Mouse (Mus musculus): Measurements from ENCODE around the gene Ntn1.

Gene Ntn1

DNA sequence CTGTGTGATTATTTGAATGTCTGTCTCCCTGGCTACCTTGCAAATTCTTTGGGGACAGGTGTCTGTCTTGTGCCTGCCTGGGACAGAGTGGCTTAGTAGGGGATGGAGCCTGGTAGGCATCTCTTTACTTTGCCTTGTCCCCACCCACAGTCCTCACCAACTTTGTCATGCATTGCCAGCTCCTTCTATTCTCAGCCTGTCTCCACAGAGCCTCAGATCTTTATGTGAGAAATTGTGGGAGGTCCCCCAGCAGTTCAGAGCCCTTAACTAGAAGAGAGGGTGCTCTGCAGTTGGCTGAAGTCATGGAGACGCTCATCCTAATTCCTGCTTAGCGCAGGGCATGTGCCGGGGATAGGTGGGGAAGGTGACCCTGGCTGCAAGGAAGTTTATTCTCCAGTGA is 215.0 kb downstream of the Ntn1 start:
- DNase-seq (ENCODE audit: low read depth), result no peak

DNA sequence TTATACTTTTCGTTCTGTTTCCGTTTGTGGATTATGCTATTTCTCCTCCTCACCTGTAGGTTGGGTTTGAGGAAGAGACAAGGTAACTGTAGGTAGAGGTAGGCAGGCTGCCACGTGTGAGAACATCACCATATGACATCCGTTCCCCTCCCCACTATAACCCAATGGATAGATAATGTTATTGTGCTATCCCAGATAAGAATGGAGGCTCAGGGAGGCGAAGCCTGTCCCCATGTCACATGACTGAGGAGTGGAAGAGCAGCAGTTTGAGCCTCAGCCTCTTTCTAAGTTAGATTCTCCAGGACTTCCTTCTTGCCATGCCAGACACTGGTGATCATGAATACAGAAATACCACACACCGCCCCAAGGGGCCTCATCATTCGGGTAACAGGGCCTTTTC is 223.2 kb downstream of the Ntn1 start:
- DNase-seq (ENCODE audit: low read depth), result no peak

DNA sequence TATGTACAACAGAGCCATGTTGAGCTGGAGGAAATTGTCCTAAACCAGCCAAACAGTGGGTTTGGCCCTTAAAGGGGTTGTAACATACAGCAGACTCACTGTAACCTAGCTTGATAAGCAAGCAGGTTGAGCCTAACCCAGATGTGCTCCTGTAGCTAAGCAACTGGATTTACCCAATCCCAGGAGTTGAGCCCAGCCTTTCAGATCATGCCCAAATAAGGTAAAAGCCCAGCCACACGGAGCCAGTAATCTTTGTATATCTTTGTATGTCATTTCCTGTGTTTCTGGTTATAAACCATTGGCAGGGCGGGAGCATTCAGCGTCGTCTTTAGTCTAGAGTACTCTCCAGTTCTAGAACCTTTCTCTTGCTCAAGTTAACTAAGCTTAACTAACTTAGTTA is 224.1 kb downstream of the Ntn1 start:
- no peak for DNase-seq (ENCODE audit: low read depth)

DNA sequence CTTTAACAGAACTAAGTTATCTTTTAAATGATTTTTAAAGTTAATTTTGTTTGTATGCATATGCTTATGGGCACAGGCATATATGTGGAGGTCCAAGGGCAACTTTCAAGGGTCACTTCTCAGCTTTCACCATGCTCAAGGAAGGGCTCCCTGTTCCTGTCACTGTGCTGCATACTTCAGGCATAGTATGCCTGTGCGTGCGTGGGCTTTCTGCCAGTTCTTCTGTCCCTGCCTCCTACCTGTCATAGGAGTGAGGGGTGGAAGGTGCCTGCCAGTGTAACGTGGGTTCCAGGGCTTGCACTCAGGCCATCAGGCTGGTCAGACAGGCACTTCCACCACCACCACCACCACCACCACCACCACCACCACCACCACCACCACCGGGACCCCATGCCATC is 228.0 kb downstream of the Ntn1 start:
- no peak for DNase-seq (ENCODE audit: low read depth)

DNA sequence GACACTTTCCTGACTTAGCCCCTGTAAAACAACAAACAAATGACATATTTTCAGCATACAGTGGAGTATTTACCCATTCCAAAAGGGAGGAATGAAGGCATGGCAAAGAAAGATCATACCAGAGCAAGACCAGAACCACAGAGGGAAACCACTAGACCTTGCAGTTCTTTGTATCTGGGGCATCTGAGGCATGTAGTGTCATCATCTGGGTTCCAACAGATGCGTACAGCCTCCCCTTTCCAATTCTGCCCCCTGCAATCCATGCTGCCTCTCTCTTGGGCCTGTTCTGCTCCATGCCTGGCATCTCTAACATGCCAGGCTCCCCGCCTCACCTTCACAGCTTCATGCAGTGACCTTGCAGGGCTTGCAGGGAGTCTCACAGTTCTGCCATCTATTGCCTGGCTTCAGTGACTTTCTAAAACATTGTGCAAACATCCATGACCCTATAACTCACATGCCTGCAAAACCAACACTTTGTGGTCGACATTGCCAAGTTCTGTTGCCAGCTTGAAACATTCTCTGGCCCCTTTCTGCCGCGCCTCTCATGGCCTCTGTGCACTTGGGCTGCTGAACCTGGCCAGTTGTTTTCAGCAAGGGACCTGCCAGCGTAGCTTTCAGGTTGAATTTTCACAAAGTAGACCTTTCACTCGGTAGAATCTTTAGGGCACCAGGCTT is 228.5 kb downstream of the Ntn1 start:
- no peak for DNase-seq (ENCODE audit: low read depth)

DNA sequence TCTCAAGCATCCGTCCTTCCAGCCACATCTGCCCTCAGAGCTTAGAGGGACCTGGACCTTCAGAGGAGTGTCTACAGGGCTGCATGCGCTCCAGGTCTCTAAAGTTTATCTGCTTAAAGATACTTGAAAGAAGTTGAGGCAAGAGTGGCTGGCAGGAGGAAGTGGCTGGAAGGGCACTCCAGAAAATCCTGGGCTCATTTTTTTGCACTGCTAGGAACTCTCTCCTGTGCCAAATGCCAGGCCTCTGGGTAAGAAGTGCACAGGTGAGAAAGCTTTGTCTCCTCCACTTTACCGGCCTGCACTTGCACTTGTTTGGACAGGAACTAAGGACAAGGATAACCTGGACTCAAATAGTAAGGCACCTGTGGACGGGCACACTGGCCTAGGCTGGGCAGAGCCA is 232.2 kb downstream of the Ntn1 start:
- no peak for DNase-seq (ENCODE audit: low read depth)

DNA sequence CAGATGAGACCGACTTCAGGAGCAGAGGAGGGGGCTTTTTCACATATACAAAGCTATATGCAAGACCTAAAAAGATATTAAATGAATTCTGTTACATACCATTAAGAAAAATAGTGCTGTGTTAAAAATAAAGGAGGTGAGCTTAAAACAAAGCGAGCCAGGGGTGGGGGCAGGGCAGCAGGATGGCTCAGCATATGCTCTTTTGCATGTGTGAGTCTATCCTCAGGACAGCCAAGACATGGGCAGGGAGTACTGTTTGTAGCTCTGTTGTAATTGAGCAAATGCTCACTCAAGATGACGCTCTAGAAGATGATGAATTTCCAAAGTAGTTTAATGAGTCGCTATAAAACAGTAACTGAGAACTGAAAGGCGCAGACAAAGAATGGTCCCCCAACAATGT is 236.2 kb downstream of the Ntn1 start:
- DNase-seq (ENCODE audit: low read depth), result no peak

DNA sequence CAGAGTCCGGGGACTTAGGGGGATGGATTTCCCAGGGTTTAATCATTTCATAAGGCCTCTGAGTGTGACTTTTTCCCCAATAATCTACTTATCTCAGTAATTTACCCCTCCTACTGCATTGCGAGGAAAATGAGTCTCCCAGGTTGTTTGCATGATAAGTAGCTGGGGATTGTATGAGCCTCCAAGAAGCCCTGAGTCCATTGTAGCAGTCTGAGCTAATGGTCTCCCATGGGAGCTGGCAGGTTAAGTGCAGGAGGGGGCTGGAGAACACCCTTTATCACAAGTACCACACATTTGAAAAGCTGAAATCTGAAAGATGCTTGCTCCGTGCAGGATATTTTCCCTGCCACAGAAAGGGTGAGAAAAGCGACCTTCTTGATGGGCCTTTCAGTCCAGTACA is 240.8 kb downstream of the Ntn1 start:
- DNase-seq (ENCODE audit: low read depth), result no peak

Measured in c-Kit-positive CD71-positive TER-119-negative erythroid progenitor cells, embryonic 14.5 days (primary cell).